Mouse (Mus musculus) cerebellum, adult 18-20 months (tissue): ENCODE measurements around the gene Lrwd1.
"Not testable (repeated sequence)": the region's sequence is repeated elsewhere in the genome, so short reads cannot be mapped to it uniquely, and the experiment has no call there.

ENCODE experiments used
- DNase-seq, 2 experiments: peaks; one replicate each; pipeline ENCODE4 v3.0.0; 2021

The Lrwd1 gene

GRCm38 (mm10) chr5:136146936-136147335 is 11.1 kb upstream of the Lrwd1 start:
- no peak for DNase-seq

- DNase-seq, result no peak
Observed at GRCm38 (mm10) chr5:136144606-136145430, 8.9 kb upstream of the Lrwd1 start.

GRCm38 (mm10) chr5:136143161-136143755 is 7.4 kb upstream of the Lrwd1 start:
- no peak for DNase-seq

- DNase-seq, result no peak
Observed at GRCm38 (mm10) chr5:136142746-136143145, 6.9 kb upstream of the Lrwd1 start.

GRCm38 (mm10) chr5:136140057-136140482 is 4.2 kb upstream of the Lrwd1 start:
- peak; percentile 37 to 40 for DNase-seq

GRCm38 (mm10) chr5:136139393-136139792 is 3.5 kb upstream of the Lrwd1 start:
- no peak for DNase-seq

- peak; percentile 56 to 59 for DNase-seq
Observed at GRCm38 (mm10) chr5:136137658-136138274, 1.9 kb upstream of the Lrwd1 start.

- no peak for DNase-seq
Observed at GRCm38 (mm10) chr5:136136292-136136990, 567 bp upstream of the Lrwd1 start.

- DNase-seq, result no peak
Observed at GRCm38 (mm10) chr5:136122165-136122564, 13.7 kb downstream of the Lrwd1 start.

- DNase-seq, result no peak
Observed at GRCm38 (mm10) chr5:136116784-136117112, 19.1 kb downstream of the Lrwd1 start.

GRCm38 (mm10) chr5:136115891-136116783 is 19.7 kb downstream of the Lrwd1 start, which contains the start of gene Polr2j:
Polr2j (plus strand) TSS chr5:136116631.
- peak; percentile 97 to 99 for DNase-seq

- DNase-seq, result not testable (repeated sequence)
Observed at GRCm38 (mm10) chr5:136113546-136113945, 22.3 kb downstream of the Lrwd1 start.

GRCm38 (mm10) chr5:136109042-136109441 is 26.8 kb downstream of the Lrwd1 start:
- no peak for DNase-seq

GRCm38 (mm10) chr5:136108486-136108885 is 27.4 kb downstream of the Lrwd1 start:
- DNase-seq, result no peak

- no peak for DNase-seq
Observed at GRCm38 (mm10) chr5:136104511-136104910, 31.4 kb downstream of the Lrwd1 start.

- peak; percentile 72 to 81 for DNase-seq
Observed at GRCm38 (mm10) chr5:136102099-136102820, 33.6 kb downstream of the Lrwd1 start.

- DNase-seq, result no peak
Observed at GRCm38 (mm10) chr5:136098536-136098935, 37.3 kb downstream of the Lrwd1 start.

GRCm38 (mm10) chr5:136095089-136095488 is 40.8 kb downstream of the Lrwd1 start:
- no peak for DNase-seq

GRCm38 (mm10) chr5:136094249-136095010 is 41.4 kb downstream of the Lrwd1 start:
- DNase-seq, result no peak

GRCm38 (mm10) chr5:136091927-136092326 is 43.9 kb downstream of the Lrwd1 start:
- DNase-seq, result no peak
